Mouse (Mus musculus) myocyte (in vitro differentiated cells): Measurements from ENCODE around the gene Gm20388. TPM values are rescaled to one million over a fixed set of nuclear protein-coding genes. Genes with fewer than 3 reads are reported as not detected.

Experiments used
- H3K27me3 ChIP-seq: one replicate; pipeline ENCODE4 v1.6.1; 2011; ENCODE audit not compliant: control insufficient read depth, insufficient read depth, insufficient read length
- H3K36me3 ChIP-seq: one replicate; pipeline ENCODE4 v1.6.1; 2011; ENCODE audit not compliant: control insufficient read depth, insufficient read depth
- H3K4me2 ChIP-seq: one replicate; pipeline ENCODE4 v1.6.1; 2011; ENCODE audit warnings: low read depth, control low read depth
- H3K4me3 ChIP-seq: one replicate; pipeline ENCODE4 v1.5.1; 2011; ENCODE audit warnings: mild to moderate bottlenecking, control low read depth, moderate library complexity
- H3K79me2 ChIP-seq: one replicate; pipeline ENCODE4 v1.6.1; 2011; ENCODE audit not compliant: control insufficient read depth, insufficient read depth
- H3ac ChIP-seq: one replicate; pipeline ENCODE4 v1.6.1; 2011; ENCODE audit not compliant: control insufficient read depth, insufficient read length
- CEBPB ChIP-seq: IDR thresholded peaks from 2 replicates; pipeline ENCODE4 v1.6.1; 2011; ENCODE audit warnings: mild to moderate bottlenecking, moderate library complexity; ENCODE audit not compliant: poor library complexity, insufficient read depth, severe bottlenecking
- E2F4 ChIP-seq: IDR thresholded peaks from one replicate; pipeline ENCODE4 v1.6.1; 2011; ENCODE audit warnings: mild to moderate bottlenecking, control low read depth, moderate library complexity; ENCODE audit not compliant: insufficient read depth
- MAX ChIP-seq: IDR thresholded peaks from one replicate; pipeline ENCODE4 v1.6.1; 2011; ENCODE audit warnings: low read depth, mild to moderate bottlenecking, control low read depth
- MYOD1 ChIP-seq, 3 experiments: IDR thresholded peaks; one replicate each; pipeline ENCODE4 v1.6.1; 2011; ENCODE audit warnings: control low read depth in 2 of 3, low read depth in 2 of 3, mild to moderate bottlenecking in 2 of 3, moderate library complexity in 1 of 3; ENCODE audit not compliant: insufficient read length in 2 of 3, control insufficient read depth in 1 of 3
- MYOG ChIP-seq, 3 experiments: IDR thresholded peaks; one replicate each; pipeline ENCODE4 v1.6.1; 2011; ENCODE audit warnings: control low read depth in 2 of 3, low read depth in 2 of 3, mild to moderate bottlenecking in 2 of 3; ENCODE audit not compliant: insufficient read length in 2 of 3, control insufficient read depth in 1 of 3, insufficient read depth in 1 of 3
- POLR2A ChIP-seq: IDR thresholded peaks from one replicate; pipeline ENCODE4 v1.6.1; 2011; ENCODE audit warnings: low read depth, mild to moderate bottlenecking, control low read depth, moderate library complexity; ENCODE audit not compliant: insufficient read length
- POLR2AphosphoS2 ChIP-seq: IDR thresholded peaks from one replicate; pipeline ENCODE4 v1.6.1; 2011; ENCODE audit warnings: low read depth, control low read depth; ENCODE audit not compliant: insufficient read length
- REST ChIP-seq: IDR thresholded peaks from one replicate; pipeline ENCODE4 v1.6.1; 2011; ENCODE audit warnings: mild to moderate bottlenecking, control low read depth, moderate library complexity; ENCODE audit not compliant: insufficient read depth, insufficient read length
- SRF ChIP-seq: IDR thresholded peaks from one replicate; pipeline ENCODE4 v1.6.1; 2011; ENCODE audit warnings: low read depth; ENCODE audit not compliant: control insufficient read depth, insufficient read length
- TCF12 ChIP-seq: IDR thresholded peaks from one replicate; pipeline ENCODE4 v1.6.1; 2011; ENCODE audit warnings: mild to moderate bottlenecking, control low read depth; ENCODE audit not compliant: poor library complexity, insufficient read depth, severe bottlenecking
- TCF3 ChIP-seq: IDR thresholded peaks from one replicate; pipeline ENCODE4 v1.6.1; 2011; ENCODE audit warnings: low read depth, control low read depth; ENCODE audit not compliant: insufficient read length
- USF1 ChIP-seq: IDR thresholded peaks from one replicate; pipeline ENCODE4 v1.6.1; 2011; ENCODE audit warnings: low read depth, mild to moderate bottlenecking, control low read depth, moderate library complexity
- polyA plus RNA-seq: library from polyadenylated mRNA; unstranded; fragments of >200 nt; fragmentation: generic; extraction: Trizol; gene quantifications from one replicate; pipeline ENCODE4 v1.2.1, GENCODE M21; 2012; ENCODE audit warnings: missing spikeins

Gm20388 gene
- polyA plus RNA-seq, 1 experiment: 15.3 TPM

- Histone ChIP-seq H3K27me3 (no peaks in the 10 kb centered on the region), H3K4me3 (no peak overlapping the region), H3ac (no peak overlapping the region), H3K36me3 (no peaks in the 10 kb centered on the region), H3K79me2 (peaks cover 23% of the 10 kb centered on the region), H3K4me2 (no peak overlapping the region)
- TF ChIP-seq MYOG (IDR thresholded peaks at IDR 0.05; ENCODE audit: control insufficient read depth in 1 of 3, insufficient read depth in 1 of 3, insufficient read length in 2 of 3, low read depth in 2 of 3): no peak
- TF ChIP-seq TCF12: no peak
These were observed 380.0 kb downstream of the Gm20388 start for GRCm38 (mm10) chr8:120290614-120291013.

GRCm38 (mm10) chr8:120291650-120292049, 381.0 kb downstream of the Gm20388 start:
- Histone ChIP-seq H3K79me2 (peaks cover 15% of the 10 kb centered on the region), H3K4me2 (no peak overlapping the region), H3K4me3 (no peak overlapping the region), H3K27me3 (no peaks in the 10 kb centered on the region), H3ac (no peak overlapping the region), H3K36me3 (no peaks in the 10 kb centered on the region)
- no peak for TF ChIP-seq USF1

GRCm38 (mm10) chr8:120292316-120293107, 381.9 kb downstream of the Gm20388 start:
- no peak overlapping the region for H3ac ChIP-seq
- H3K4me2 ChIP-seq: no peak overlapping the region
- TF ChIP-seq TCF3: no peak
- peak in 2 of 3 experiments; percentile 76 to 77 for TF ChIP-seq MYOG (IDR thresholded peaks at IDR 0.05; ENCODE audit: control insufficient read depth in 1 of 3, insufficient read depth in 1 of 3, insufficient read length in 2 of 3, low read depth in 2 of 3)
- no peak for TF ChIP-seq USF1
- no peak for TF ChIP-seq SRF
- no peak for TF ChIP-seq CEBPB
- peak in 2 of 3 experiments; percentile 65 to 80 for TF ChIP-seq MYOD1 (IDR thresholded peaks at IDR 0.05; ENCODE audit: control insufficient read depth in 1 of 3, insufficient read length in 2 of 3, low read depth in 2 of 3)
- TF ChIP-seq TCF12: no peak
- H3K36me3 ChIP-seq: no peaks in the 10 kb centered on the region
- H3K27me3 ChIP-seq: no peaks in the 10 kb centered on the region
- peaks cover 19% of the 10 kb centered on the region for H3K79me2 ChIP-seq
- H3K4me3 ChIP-seq: no peak overlapping the region

GRCm38 (mm10) chr8:120293421-120294357, 383.0 kb downstream of the Gm20388 start:
- Histone ChIP-seq H3K4me2 (no peak overlapping the region), H3K4me3 (no peak overlapping the region), H3ac (no peak overlapping the region), H3K36me3 (no peaks in the 10 kb centered on the region), H3K79me2 (peaks cover 27% of the 10 kb centered on the region), H3K27me3 (no peaks in the 10 kb centered on the region)
- TF ChIP-seq CEBPB: no peak
- no peak for TF ChIP-seq E2F4
- TF ChIP-seq USF1: no peak
- TF ChIP-seq TCF12: no peak
- TF ChIP-seq POLR2A: no peak
- TF ChIP-seq POLR2AphosphoS2: no peak
- TF ChIP-seq MYOD1 (IDR thresholded peaks at IDR 0.05; ENCODE audit: control insufficient read depth in 1 of 3, insufficient read length in 2 of 3, low read depth in 2 of 3): no peak
- no peak for TF ChIP-seq REST
- TF ChIP-seq SRF: no peak
- TF ChIP-seq MAX: no peak
- TF ChIP-seq MYOG (IDR thresholded peaks at IDR 0.05; ENCODE audit: control insufficient read depth in 1 of 3, insufficient read depth in 1 of 3, insufficient read length in 2 of 3, low read depth in 2 of 3): no peak
- TF ChIP-seq TCF3: no peak

- TF ChIP-seq MYOD1 (IDR thresholded peaks at IDR 0.05; ENCODE audit: control insufficient read depth in 1 of 3, insufficient read length in 2 of 3, low read depth in 2 of 3) (no peak), TCF3 (no peak), POLR2A (no peak)
- Histone ChIP-seq H3K4me3 (no peak overlapping the region), H3K36me3 (no peaks in the 10 kb centered on the region), H3K4me2 (no peak overlapping the region), H3K79me2 (peaks cover 24% of the 10 kb centered on the region), H3ac (no peak overlapping the region), H3K27me3 (no peaks in the 10 kb centered on the region)
These were observed 384.6 kb downstream of the Gm20388 start for GRCm38 (mm10) chr8:120294982-120295870.
